In the genomic region with DNA sequence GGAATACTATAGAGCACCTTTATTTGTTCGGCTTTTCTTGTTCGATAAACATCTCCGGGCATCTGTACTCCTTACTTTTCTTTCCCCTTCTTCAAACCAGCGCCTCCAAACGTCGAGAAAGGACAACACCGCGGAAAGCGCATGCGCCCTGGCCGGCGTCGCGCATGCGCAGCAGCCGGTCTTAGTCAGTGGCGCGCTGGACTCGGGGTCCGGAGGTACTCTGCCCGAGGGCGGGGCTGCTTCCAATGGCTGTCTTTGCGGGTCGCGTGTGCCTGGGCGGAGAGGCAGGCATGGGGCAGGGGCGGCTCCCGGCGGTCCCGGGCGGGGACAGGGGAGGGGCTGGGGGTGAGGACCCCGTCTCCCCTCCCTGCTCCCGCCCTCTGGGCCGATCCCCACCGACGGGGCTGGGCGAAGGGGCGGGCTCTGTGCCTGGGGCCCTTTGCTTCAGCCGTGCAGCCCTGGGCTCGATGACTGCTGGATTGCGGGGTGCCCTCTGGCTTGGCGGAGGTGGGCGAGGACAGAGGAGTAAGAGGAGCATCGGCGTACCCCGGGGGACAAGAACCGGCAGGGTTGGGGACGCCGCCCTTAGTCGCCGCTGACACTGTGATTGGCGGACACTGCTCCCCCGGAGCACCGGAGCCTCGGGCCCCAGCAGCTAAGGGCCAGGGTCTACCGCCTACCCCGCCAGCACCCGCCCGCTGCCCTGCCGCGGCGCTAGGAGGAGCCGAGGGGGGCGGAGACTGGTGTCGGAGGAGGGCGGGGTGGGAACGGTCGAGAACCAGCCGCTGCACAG, we compare ENCODE assay signal across 8 mouse cellular contexts. TPM values are rescaled to one million over a fixed set of nuclear protein-coding genes. Genes with fewer than 3 reads are reported as not detected.
DNase-seq lines count a peak whose midpoint lies in the region; ATAC-seq and TF ChIP-seq lines count a peak whose summit lies in the region.

Gene Cep57l1 (minus strand): TSS at position 101 of the 793 bp plus-strand sequence.
Gene Sesn1 (plus strand): TSS at position 165 of the 793 bp plus-strand sequence.

- no peak for TF ChIP-seq CTCF in G1E (IDR thresholded peaks at IDR 0.05; ENCODE audit: low read depth, low read length)
- peak; percentile 38 for TF ChIP-seq CTCF in forebrain, postnatal 0 days (IDR thresholded peaks at IDR 0.05; ENCODE audit: low read depth)

- H3K9me3 ChIP-seq in G1E (replicated peaks), result no peaks in the 10 kb centered on the region
- no peaks in the 10 kb centered on the region for H3K9me3 ChIP-seq in forebrain, postnatal 0 days (ENCODE audit: low read length)
- no peaks in the 10 kb centered on the region for H3K9me3 ChIP-seq in lung, embryonic 15.5 days

- no peaks in the 10 kb centered on the region for H3K27me3 ChIP-seq in G1E (ENCODE audit: insufficient read depth, low read length)
- H3K27me3 ChIP-seq in forebrain, postnatal 0 days (ENCODE audit: insufficient read depth, low read length), result no peaks in the 10 kb centered on the region
- no peaks in the 10 kb centered on the region for H3K27me3 ChIP-seq in lung, embryonic 15.5 days

- peak; percentile 88 for DNase-seq in G1E (ENCODE audit: low spot score)
- DNase-seq in cerebellum, adult 18-20 months, result peak; percentile 87 to 95
- DNase-seq in forebrain, postnatal 0 days, result peak; percentile 97
- DNase-seq in heart, postnatal 4 days, result peak; percentile 95
- DNase-seq in layer of hippocampus, adult 8-10 months (ENCODE audit: low spot score in 2 of 2), result peak; percentile 82 to 92
- peak; percentile 94 for DNase-seq in ovary, adult 18-20 months (ENCODE audit: low spot score)
- DNase-seq in thymus, postnatal 0 days (ENCODE audit: low spot score), result peak; percentile 93

- H3K9ac ChIP-seq in forebrain, postnatal 0 days, result peak within 1 kb of the TSS; percentile 80
- H3K9ac ChIP-seq in lung, embryonic 15.5 days, result peak within 1 kb of the TSS; percentile 73

- peak within 1 kb of the TSS; percentile 86 for H3K4me3 ChIP-seq in G1E (ENCODE audit: low read depth, low read length)
- H3K4me3 ChIP-seq in forebrain, postnatal 0 days (ENCODE audit: low read depth, low read length), result peak within 1 kb of the TSS; percentile 90
- peak within 1 kb of the TSS; percentile 80 for H3K4me3 ChIP-seq in lung, embryonic 15.5 days

- under 1% methylated on average over 65 of the region's 69 CpGs for WGBS in forebrain, postnatal 0 days
- under 1% methylated on average over 55 of the region's 69 CpGs for WGBS in lung, embryonic 15.5 days

- peaks cover 39% of the 10 kb centered on the region for H3K4me1 ChIP-seq in G1E (ENCODE audit: insufficient read depth, low read depth, low read length)
- H3K4me1 ChIP-seq in forebrain, postnatal 0 days (ENCODE audit: insufficient read depth), result peaks cover 27% of the 10 kb centered on the region
- H3K4me1 ChIP-seq in lung, embryonic 15.5 days, result peaks cover 23% of the 10 kb centered on the region

- peak within 1 kb of the TSS; percentile 93 for H3K27ac ChIP-seq in forebrain, postnatal 0 days (ENCODE audit: low read depth, low read length)
- H3K27ac ChIP-seq in lung, embryonic 15.5 days, result peak within 1 kb of the TSS; percentile 99

- ATAC-seq in G1E (ENCODE audit: extremely low read depth, insufficient number of reproducible peaks, low FRiP score, poor library complexity, severe bottlenecking), result peak; percentile 69
- peak; percentile 93 for ATAC-seq in forebrain, postnatal 0 days
- ATAC-seq in lung, embryonic 15.5 days (ENCODE audit: borderline replicate concordance, extremely low read depth, low FRiP score, low TSS enrichment), result peak; percentile 96

- peaks cover 25% of the 10 kb centered on the region for H3K36me3 ChIP-seq in G1E (replicated peaks)
- H3K36me3 ChIP-seq in forebrain, postnatal 0 days (ENCODE audit: insufficient read depth), result no peaks in the 10 kb centered on the region
- no peaks in the 10 kb centered on the region for H3K36me3 ChIP-seq in lung, embryonic 15.5 days

- peak within 1 kb of the TSS; percentile 83 for H3K4me2 ChIP-seq in forebrain, postnatal 0 days (ENCODE audit: low read depth)
- H3K4me2 ChIP-seq in lung, embryonic 15.5 days, result peak within 1 kb of the TSS; percentile 72

RNA-seq across cellular contexts. Expression of gene Cep57l1, which starts in this region (rescaled TPM):
- total RNA-seq in G1E (2014; fragmentation: Nextera tagmentation) (61.9 and 90.5 TPM in 2 replicates), G1E (2017) (38.4 and 38.7 TPM in 2 replicates)
- 2.5 and 2.8 TPM in 2 replicates for polyA plus RNA-seq in G1E (2012)
- total RNA-seq in forebrain, postnatal 0 days (2014; rRNA removed), result 10.3 and 11.7 TPM in 2 replicates
- 7.3 and 10.2 TPM in 2 replicates for polyA plus RNA-seq in forebrain, postnatal 0 days (2015; fragmentation: Nextera tagmentation; extraction: Ambion mirVana)
- 10 to 100 TPM in 1 of 2 experiments, 1 to 10 TPM in 1; 8.7 to 10.1 TPM for total RNA-seq in heart, postnatal 4 days (2021)
- 10 to 100 TPM in 1 of 4 experiments, 1 to 10 TPM in 3; 6.3 to 11.6 (median 9.2) TPM for total RNA-seq in layer of hippocampus, adult 8-10 months (2022)
- 24.1 and 27.9 TPM in 2 replicates for polyA plus RNA-seq in lung, embryonic 15.5 days (2015; fragmentation: Nextera tagmentation; extraction: Ambion mirVana)
- 28.0 and 29.2 TPM in 2 replicates for polyA plus RNA-seq in thymus, postnatal 0 days (2015; fragmentation: Nextera tagmentation; extraction: Ambion mirVana)

RNA-seq across cellular contexts. Expression of gene Sesn1, which starts in this region (rescaled TPM):
- total RNA-seq in G1E (2014; fragmentation: Nextera tagmentation), result 27.1 and 30.3 TPM in 2 replicates
- 46.7 and 49.3 TPM in 2 replicates for total RNA-seq in G1E (2017)
- polyA plus RNA-seq in G1E (2012), result 7.2 and 9.1 TPM in 2 replicates
- total RNA-seq in forebrain, postnatal 0 days (2014; rRNA removed), result 43.4 and 44.4 TPM in 2 replicates
- polyA plus RNA-seq in forebrain, postnatal 0 days (2015; fragmentation: Nextera tagmentation; extraction: Ambion mirVana), result 28.4 and 34.0 TPM in 2 replicates
- 10 to 100 TPM; 29.3 to 31.2 TPM for total RNA-seq in heart, postnatal 4 days (2021)
- total RNA-seq in layer of hippocampus, adult 8-10 months (2022), result 10 to 100 TPM; 44.0 to 53.3 (median 45.2) TPM
- polyA plus RNA-seq in lung, embryonic 15.5 days (2015; fragmentation: Nextera tagmentation; extraction: Ambion mirVana), result 30.9 and 33.2 TPM in 2 replicates
- 66.5 and 69.4 TPM in 2 replicates for polyA plus RNA-seq in thymus, postnatal 0 days (2015; fragmentation: Nextera tagmentation; extraction: Ambion mirVana)

Comparison
In these comparisons a context has a peak if more than half of its experiments do, and no peak if none do; other contexts are left out.
1. Peak in every context shown above with its lines: DNase-seq, ATAC-seq, H3K4me3 ChIP-seq and H3K27ac ChIP-seq.